Mouse (Mus musculus) cerebellum, postnatal 25 days (tissue): ENCODE data around the gene Pskh1.
A peak's percentile ranks its signal among the peaks of the same experiment; 100 is the strongest.

ENCODE experiments used
- DNase-seq, 2 experiments: peaks; one replicate each; pipeline ENCODE4 v3.0.0; 2021; ENCODE audit warnings: mixed read lengths in 2 of 2

Gene Pskh1

GRCm38 (mm10) chr8:105900180-105900940 is at the start of gene Pskh1:
TSS of gene Pskh1 (plus strand) at chr8:105900441.
- peak; percentile 96 for DNase-seq

DNA sequence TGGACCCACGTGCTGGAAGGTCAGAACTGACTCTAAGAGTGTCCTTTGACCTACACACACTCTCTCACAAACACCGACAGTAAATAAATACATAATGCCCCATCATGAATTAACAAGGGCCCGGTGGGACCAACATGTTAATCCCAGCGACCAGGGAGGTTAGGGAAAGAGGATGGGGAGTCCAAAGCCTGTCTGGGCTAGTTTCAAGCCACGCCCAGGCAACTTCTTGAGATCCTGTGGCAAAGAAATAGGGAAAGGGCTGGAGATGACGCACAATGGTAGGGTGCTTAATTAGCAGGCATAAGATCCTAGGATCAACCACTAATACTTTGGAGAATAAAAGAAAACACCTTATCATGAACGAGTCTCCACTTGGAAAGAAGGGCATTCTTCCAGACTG is 49.6 kb upstream of the Pskh1 start:
- no peak for DNase-seq

DNA sequence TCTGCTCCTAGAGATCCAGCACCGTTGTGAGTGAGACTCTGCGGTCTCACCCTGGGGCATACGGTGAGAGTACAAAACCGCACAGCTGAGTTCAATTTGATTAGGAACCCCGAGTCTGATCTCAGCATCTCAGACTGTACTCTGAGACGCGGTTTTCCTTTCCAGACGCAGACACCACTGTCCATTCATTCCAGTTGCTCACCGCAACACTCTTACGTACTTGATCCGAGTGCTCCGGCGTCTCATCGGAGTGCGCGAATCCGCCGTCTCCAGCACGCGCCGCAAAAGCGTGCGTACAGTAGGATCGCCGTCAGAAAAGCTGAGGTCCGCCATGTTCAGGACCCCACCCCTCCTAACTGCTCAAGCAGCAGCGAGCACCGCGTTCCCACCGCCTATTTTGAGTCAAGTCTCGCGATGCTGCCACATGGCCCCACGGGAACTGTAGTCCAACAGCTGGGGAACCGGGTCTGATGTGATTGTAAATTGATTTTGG is 48.5 kb upstream of the Pskh1 start:
- DNase-seq: peak; percentile 81 to 89

GRCm38 (mm10) chr8:105852146-105852729 is 48.0 kb upstream of the Pskh1 start:
- no peak for DNase-seq

GRCm38 (mm10) chr8:105853178-105853577 is 47.1 kb upstream of the Pskh1 start, which contains the start of gene Cenpt:
TSS of gene Cenpt (minus strand) at chr8:105853278.
- DNase-seq: no peak

DNA sequence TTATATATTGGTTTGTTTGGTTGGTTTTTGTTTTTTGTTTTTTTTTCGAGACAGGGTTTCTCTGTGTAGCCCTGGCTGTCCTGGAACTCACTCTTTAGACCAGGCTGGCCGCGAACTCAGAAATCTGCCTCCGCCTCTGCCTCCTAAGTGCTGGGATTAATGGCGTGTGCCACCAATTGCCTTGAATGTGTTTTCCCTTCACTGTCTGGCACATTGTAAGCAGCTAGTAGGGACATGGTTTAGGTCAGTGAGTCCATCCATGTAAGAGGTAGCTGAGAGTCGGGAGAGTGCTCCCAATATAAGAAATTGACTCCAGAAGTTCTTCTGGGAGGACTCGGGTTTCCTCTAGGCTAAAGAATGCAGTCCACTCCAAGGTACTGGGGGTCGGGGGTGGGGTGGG is 45.9 kb upstream of the Pskh1 start:
- peak in 1 of 2 experiments; percentile 29 for DNase-seq

DNA sequence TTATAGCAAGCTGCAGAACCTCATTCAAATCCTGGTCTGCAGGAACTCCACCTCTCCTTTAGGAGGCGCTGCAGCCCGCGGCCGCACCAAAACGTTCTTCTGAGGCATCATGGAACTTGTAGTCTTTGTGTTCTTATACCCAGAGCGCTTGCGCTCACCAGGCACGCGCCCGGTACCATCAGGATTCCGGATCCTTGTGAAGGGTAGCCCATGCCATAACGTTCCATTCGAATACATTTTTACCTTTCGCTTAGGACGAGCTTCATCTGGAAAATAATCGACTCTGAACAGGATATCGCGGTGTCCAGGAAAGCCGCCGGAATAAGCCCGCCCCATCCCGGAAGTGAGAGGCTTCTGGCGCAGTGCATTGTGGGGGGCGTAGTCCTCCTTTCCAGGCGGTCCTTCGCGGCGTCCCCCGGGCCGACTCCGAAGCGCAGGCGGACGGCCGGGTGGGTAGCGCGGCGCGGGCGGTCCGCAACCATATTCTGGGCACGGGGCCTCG is 45.5 kb upstream of the Pskh1 start, which contains the start of gene Thap11:
Gene Thap11, plus strand, starts transcription at position 418 of the 502 bp plus-strand sequence.
- DNase-seq: peak; percentile 93 to 95

DNA sequence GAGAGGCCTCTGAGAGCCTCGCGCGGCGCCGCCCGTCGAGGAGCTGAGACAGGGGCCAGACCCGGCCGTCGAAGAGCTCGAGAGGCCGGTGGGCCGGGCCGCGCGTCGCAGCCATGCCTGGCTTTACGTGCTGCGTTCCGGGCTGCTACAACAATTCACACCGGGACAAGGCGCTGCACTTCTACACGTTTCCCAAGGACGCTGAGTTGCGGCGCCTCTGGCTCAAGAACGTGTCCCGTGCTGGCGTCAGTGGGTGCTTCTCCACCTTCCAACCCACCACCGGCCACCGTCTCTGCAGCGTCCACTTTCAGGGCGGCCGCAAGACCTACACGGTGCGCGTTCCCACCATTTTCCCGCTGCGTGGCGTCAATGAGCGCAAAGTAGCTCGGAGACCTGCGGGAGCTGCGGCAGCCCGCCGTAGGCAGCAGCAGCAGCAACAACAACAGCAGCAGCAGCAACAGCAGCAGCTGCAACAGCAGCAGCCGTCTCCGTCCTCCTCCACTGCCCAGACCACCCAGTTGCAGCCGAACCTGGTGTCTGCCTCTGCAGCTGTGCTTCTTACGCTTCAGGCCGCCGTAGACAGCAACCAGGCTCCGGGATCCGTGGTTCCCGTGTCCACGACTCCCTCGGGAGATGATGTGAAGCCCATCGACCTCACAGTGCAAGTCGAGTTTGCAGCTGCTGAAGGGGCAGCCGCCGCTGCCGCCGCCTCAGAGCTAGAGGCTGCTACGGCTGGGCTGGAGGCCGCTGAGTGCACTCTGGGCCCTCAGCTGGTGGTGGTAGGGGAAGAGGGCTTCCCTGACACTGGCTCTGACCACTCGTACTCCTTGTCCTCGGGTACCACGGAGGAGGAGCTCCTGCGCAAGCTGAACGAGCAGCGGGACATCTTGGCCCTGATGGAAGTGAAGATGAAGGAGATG is 44.7 kb upstream of the Pskh1 start:
- DNase-seq: peak; percentile 68 to 70

DNA sequence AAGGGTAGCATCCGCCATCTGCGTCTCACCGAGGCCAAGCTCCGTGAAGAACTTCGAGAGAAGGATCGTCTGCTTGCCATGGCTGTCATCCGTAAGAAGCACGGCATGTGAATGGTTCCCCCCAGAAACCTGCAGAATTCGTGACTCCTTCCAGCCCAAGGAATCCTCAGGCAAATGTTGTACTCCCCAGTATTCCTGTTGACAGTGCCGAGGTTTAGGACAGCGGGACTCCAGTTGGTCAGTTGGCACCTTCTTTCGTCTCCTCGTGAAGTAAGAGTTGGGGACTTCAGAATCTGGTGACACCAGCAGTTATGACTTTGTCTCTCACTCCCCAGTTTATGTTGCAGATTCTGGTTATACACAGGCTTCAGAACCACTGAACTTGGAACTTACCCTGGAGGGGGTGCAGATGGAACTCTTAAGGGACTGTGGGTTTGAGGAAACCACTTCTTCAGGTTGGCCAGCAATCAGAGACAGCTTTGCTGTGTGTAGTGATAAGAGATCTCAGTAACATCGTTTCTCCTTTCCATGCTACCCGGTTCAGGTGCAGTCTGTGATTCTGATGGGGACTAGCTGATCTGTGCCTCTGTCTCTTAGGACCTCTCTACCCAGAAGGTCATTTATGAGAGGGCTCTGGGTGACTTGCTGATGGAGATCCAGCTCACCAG is 43.9 kb upstream of the Pskh1 start:
- DNase-seq: no peak

- DNase-seq: no peak
Observed at GRCm38 (mm10) chr8:105858495-105858894, 41.7 kb upstream of the Pskh1 start.

DNA sequence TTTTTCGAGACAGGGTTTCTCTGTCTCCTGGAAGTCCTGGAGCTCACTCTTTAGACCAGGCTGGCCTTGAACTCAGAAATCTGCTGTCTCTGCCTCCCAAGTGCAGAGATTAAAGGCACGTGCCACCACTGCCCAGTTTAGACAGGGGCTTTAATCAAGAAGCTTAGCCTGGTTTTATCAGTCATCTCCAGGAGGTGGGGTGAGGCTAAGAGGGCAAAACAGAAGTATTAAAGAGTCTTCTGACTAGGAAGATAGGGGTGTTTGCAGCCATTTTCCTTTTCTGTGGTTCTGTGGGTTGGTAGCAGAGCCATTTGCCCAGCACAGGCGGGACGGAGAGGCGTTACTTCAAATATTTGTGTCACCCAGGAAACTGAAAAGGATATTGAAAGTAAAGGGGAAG is 40.9 kb upstream of the Pskh1 start:
- no peak for DNase-seq

DNA sequence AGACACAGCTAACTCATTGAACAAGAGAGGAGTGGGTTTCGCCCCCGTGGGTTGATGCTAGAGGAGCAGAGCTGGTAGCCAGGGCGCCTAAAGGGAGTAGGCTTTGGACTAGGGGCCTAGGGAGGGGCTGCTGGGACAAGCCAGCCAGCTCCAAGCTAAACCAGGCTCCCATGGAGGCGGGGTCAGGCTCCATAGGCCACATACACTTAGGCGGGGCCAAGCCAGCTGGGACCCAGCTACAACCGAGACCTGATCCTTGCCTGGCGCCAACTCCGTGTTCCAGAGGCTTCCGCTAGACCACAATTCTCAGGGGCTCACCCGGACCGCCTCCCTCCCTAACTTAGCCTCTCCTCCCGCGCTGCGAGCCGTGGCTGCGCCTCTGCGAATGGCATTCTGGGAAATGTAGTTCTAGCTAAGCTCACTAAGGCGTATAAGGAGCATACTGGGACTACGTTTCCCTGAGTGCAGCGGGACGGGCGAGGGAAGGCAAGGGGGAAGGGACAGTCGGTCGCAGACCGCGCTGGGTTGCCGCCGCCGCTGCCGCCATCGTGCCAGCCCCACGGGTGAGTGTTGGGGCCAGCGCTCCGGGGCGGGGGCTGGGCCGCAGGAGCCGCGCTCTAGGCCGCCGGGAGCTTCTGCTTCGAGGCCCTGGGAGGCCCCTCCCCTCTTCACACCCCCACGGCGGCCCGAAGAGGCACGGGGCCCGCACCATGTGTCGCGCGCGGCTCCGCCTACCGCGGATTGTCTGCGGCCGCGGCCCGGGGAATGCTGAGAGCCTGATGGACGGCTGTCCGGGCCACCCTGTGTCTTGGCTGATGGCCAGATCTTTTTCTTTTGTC is 39.9 kb upstream of the Pskh1 start, which contains the start of gene Nutf2:
Gene Nutf2, plus strand, starts transcription at position 438 of the 839 bp plus-strand sequence.
- DNase-seq: peak; percentile 92

DNA sequence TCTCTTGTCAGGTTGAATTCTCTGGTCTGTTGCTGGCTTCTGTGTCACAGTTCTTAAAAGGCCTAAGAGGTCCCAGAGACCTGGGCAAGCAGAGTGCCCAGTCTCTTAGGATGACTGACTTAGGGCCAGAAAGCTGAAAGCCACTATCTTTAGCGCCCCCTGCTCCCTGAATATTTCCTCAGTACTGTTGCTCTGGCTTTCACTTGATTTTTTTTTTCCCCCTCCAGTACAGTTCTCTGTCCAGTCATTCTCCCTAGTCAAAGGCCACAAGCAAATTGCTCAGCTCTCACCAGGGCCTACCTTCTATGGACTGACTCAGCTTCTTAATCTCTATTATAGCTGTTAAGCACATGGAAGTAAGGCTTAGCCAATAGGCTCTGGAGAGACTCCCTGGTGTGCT is 38.3 kb upstream of the Pskh1 start:
- peak in 1 of 2 experiments; percentile 33 for DNase-seq

GRCm38 (mm10) chr8:105866364-105867029 is 33.7 kb upstream of the Pskh1 start:
- DNase-seq: no peak

DNA sequence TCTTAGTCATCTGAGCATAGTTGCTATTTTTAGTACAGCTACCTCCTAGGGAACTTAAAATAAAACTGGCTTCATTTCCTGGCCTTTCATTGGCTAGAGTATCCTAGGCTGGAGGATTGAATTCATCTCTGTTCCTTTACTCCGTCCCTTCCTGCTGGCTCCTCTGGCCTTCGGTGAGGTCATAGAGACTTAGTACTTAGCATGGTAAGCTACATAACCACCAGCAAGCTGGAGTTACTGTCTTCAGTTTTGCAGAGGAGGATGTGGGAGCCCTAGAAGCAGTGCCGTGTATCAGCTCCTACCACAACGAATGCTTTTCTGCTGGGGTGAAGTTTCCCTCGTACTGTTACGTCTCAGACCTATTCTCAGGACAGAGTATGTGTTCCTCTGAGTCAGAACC is 25.9 kb upstream of the Pskh1 start:
- DNase-seq: peak; percentile 69 to 72

- peak; percentile 91 for DNase-seq
Observed at GRCm38 (mm10) chr8:105880754-105881520, 19.3 kb upstream of the Pskh1 start, which contains the start of gene Edc4. TSS of gene Edc4 (plus strand) at chr8:105880881.

DNA sequence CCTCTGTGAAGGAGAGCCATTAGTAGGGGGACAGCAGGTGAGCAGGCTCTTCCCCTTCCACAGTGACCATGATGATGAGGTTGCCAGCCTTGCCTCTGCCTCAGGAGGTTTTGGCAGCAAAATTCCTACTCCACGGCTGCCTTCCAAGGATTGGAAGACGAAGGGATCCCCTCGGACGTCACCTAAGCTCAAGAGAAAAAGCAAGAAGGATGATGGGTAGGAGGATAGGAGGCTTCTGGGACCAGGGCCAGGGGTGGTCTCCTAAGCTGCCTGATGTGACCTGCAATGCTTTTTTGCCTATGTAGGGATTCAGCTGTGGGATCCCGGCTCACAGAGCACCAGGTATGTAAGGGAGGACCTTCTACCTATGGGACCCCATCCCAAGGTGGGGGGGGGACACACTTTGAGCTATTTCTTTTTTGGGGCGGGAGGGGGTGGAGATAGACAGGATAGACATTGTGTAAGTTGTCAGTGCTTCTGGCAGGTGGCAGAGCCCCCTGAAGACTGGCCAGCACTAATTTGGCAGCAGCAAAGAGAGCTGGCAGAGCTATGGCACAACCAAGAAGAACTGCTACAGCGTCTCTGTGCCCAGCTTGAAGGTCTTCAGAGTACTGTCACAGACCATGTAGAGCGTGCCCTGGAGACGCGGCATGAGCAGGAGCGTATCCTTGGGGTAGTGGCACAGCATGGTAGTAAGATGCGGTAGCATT is 10.3 kb upstream of the Pskh1 start:
- peak; percentile 43 to 46 for DNase-seq

DNA sequence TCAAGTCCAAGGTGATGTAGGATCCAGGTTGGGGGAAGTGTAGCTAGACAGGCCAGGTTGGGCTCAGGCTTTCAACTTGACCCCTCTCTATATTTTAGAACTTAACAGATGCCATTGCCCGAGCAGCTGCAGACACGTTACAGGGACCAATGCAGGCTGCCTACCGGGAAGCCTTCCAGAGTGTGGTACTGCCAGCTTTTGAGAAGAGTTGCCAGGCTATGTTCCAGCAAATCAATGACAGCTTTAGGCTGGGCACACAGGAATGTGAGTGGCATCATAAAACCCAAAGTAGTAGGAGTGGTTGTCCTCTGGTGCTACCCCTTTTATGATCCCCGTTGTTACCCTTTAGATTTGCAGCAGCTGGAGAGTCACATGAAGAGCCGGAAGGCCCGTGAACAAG is 9.4 kb upstream of the Pskh1 start:
- peak in 1 of 2 experiments; percentile 33 for DNase-seq

- DNase-seq: peak in 1 of 2 experiments; percentile 55
Observed at GRCm38 (mm10) chr8:105892432-105892831, 7.8 kb upstream of the Pskh1 start.
